Mouse (Mus musculus): ENCODE results near the gene Pigz. TPM values are rescaled to one million over a fixed set of nuclear protein-coding genes. Genes with fewer than 3 reads are reported as not detected.

The Pigz gene
- polyA plus RNA-seq, 1 experiment = 0.30 TPM

DNA sequence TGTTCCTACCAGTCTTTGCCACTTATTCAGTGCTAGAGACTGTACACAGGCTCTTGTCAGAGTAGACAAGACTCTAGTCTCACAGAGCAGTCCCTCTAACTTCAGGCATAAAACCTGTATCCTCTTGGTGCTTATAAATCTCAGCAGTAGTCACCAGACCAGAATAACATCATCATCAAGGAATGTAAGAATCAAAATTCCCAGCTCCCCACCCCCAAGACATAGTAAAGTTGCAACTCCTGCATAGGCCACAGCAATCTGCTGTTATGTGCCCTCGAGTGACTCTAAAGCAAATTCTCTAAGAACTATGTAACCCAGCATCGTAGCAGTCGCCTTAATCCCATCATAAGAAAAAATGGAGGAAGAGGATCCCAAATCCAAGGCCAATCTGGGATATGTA, 45.9 kb downstream of the Pigz start:
- H3K4me1 ChIP-seq = no peaks in the 10 kb centered on the region
- H3K36me3 ChIP-seq (replicated peaks; ENCODE audit: low read length) = peaks cover 64% of the 10 kb centered on the region
- no peak overlapping the region for H3K4me3 ChIP-seq (replicated peaks)
- TF ChIP-seq FLI1 (IDR thresholded peaks at IDR 0.05; ENCODE audit: low read length) (no peak), GATA1 (IDR thresholded peaks at IDR 0.05; ENCODE audit: borderline replicate concordance, low read length) (no peak)
- no peaks in the 10 kb centered on the region for H3K27me3 ChIP-seq (replicated peaks)
- H3K9me3 ChIP-seq = no peaks in the 10 kb centered on the region

DNA sequence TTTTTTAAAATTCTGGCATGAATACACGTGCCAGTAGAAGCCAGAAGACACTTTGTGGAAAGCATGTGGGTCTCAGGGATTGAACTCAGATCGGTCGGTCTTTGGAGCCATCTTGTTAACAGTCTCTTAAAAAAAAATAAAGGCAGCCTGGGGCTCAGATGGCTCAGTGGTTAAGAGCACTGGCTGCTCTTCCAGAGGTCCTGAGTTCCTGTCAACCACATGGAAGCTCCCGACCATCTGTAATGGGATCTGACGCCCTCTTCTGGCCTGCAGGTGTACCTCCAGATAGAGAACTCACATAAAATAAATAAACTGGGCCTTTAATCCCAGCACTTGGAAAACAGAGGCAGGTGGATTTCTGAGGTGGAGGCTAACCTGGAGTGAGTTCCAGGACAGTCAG, 47.3 kb downstream of the Pigz start:
- TF ChIP-seq FLI1 (IDR thresholded peaks at IDR 0.05; ENCODE audit: low read length) = no peak
- TF ChIP-seq GATA1 (IDR thresholded peaks at IDR 0.05; ENCODE audit: borderline replicate concordance, low read length) = no peak
- peaks cover 64% of the 10 kb centered on the region for H3K36me3 ChIP-seq (replicated peaks; ENCODE audit: low read length)
- H3K9me3 ChIP-seq = no peaks in the 10 kb centered on the region
- H3K27me3 ChIP-seq (replicated peaks) = no peaks in the 10 kb centered on the region
- H3K4me1 ChIP-seq = no peaks in the 10 kb centered on the region
- no peak overlapping the region for H3K4me3 ChIP-seq (replicated peaks)

DNA sequence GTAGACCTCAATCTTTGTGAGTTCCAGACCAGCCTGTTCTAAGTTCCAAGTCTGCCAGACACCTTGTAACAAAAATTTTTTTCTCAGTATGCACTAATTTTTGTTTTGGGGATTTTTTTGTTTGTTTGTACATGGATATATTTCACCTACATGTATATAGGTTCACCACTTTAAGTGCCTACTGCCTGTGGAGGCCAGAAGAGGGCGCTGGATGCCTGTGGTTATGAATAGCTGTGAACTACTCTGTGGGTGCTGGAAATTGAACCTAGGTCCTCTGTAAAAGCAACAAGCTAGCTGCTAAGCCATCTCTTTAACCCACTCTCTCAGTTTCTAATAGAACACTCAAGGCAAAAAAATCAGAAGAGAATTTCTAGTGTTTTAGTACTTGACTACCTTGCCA, 58.4 kb downstream of the Pigz start:
- Histone ChIP-seq H3K27me3 (replicated peaks) (no peaks in the 10 kb centered on the region), H3K4me3 (replicated peaks) (no peak overlapping the region), H3K9me3 (no peaks in the 10 kb centered on the region), H3K36me3 (replicated peaks; ENCODE audit: low read length) (peaks cover 68% of the 10 kb centered on the region), H3K4me1 (peaks cover 6% of the 10 kb centered on the region)
- TF ChIP-seq GATA1 (IDR thresholded peaks at IDR 0.05; ENCODE audit: borderline replicate concordance, low read length) (no peak), FLI1 (IDR thresholded peaks at IDR 0.05; ENCODE audit: low read length) (no peak)

DNA sequence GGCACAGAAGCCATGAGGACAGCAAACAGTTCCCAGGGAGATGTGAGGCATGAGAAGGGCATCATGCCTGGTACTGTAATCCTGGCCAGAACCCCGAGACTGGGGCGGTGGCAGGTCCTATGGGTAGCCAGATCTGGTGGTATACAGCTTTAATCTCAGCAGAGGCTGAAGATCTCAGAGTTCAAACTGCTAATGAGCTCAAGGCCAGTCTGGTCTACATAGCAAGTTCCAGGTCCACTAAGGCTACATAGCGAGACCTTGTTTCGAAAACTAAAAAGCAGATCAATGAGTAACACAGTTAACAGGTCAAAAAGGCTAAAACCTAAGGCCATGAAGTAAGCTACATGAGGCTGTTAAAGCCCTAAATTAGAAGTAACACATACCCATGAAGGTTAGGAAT, 59.5 kb downstream of the Pigz start:
- Histone ChIP-seq H3K9me3 (no peaks in the 10 kb centered on the region), H3K4me3 (replicated peaks) (no peak overlapping the region), H3K36me3 (replicated peaks; ENCODE audit: low read length) (peaks cover 63% of the 10 kb centered on the region), H3K4me1 (peaks cover 6% of the 10 kb centered on the region; the same call in 1 of the 2 replicates), H3K27me3 (replicated peaks) (no peaks in the 10 kb centered on the region)
- TF ChIP-seq GATA1 (IDR thresholded peaks at IDR 0.05; ENCODE audit: borderline replicate concordance, low read length) (no peak), FLI1 (IDR thresholded peaks at IDR 0.05; ENCODE audit: low read length) (no peak)

DNA sequence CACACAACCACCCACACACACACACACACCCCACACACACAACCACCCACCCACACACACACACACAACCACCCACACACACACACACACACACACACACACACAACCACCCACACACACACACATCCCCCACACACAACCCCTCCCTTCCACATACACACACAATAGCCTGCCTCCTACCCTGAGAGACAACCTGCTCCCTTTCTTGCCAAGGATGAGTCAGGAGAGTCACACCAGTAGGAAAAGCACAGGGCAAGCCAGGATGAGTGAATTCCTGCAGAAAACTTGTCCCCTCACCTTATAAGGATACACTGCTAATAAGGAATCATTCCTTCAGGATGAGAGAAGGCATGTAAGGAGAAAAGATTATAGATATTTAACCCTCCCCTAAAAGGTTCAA, 60.3 kb downstream of the Pigz start:
- H3K9me3 ChIP-seq = no peaks in the 10 kb centered on the region
- H3K36me3 ChIP-seq (replicated peaks; ENCODE audit: low read length) = peaks cover 61% of the 10 kb centered on the region
- no peak overlapping the region for H3K4me3 ChIP-seq (replicated peaks)
- no peak for TF ChIP-seq GATA1 (IDR thresholded peaks at IDR 0.05; ENCODE audit: borderline replicate concordance, low read length)
- TF ChIP-seq FLI1 (IDR thresholded peaks at IDR 0.05; ENCODE audit: low read length) = no peak
- no peaks in the 10 kb centered on the region for H3K27me3 ChIP-seq (replicated peaks)
- peaks cover 8% of the 10 kb centered on the region; the same call in 1 of the 2 replicates for H3K4me1 ChIP-seq

Other genes with a start within 250 kb of the Pigz start
- not detected in 2 replicates for gene Meltf, start 55.0 kb upstream of the Pigz start, polyA plus RNA-seq (2012; ENCODE audit: insufficient read depth, low replicate concordance)
- 126 and 272 TPM in 2 replicates for gene 0610012G03Rik, start 14.6 kb downstream of the Pigz start, polyA plus RNA-seq (2012; ENCODE audit: insufficient read depth, low replicate concordance)
- 12.9 and 80.8 TPM in 2 replicates for gene Ncbp2, start 14.7 kb downstream of the Pigz start, polyA plus RNA-seq (2012; ENCODE audit: insufficient read depth, low replicate concordance)
- gene Senp5, start 69.4 kb downstream of the Pigz start, polyA plus RNA-seq (2012; ENCODE audit: insufficient read depth, low replicate concordance) = 1.5 and 1.9 TPM in 2 replicates
- 16.0 and 24.5 TPM in 2 replicates for gene Pak2, start 145.5 kb downstream of the Pigz start, polyA plus RNA-seq (2012; ENCODE audit: insufficient read depth, low replicate concordance)
- gene Pigx, start 165.9 kb downstream of the Pigz start, polyA plus RNA-seq (2012; ENCODE audit: insufficient read depth, low replicate concordance) = 30.0 and 61.3 TPM in 2 replicates
- 1.6 and 2.0 TPM in 2 replicates for gene Cep19, start 165.9 kb downstream of the Pigz start, polyA plus RNA-seq (2012; ENCODE audit: insufficient read depth, low replicate concordance)
- 75.8 and 110 TPM in 2 replicates for gene Nrros, start 231.7 kb downstream of the Pigz start, polyA plus RNA-seq (2012; ENCODE audit: insufficient read depth, low replicate concordance)
- gene Bex6, start 246.0 kb downstream of the Pigz start, polyA plus RNA-seq (2012; ENCODE audit: insufficient read depth, low replicate concordance) = 1.3 TPM in 1 of 2 replicates, not detected in the other

All from megakaryocyte, embryonic 14.5 days (primary cell).